Mouse (Mus musculus): ENCODE data around the gene Vmn2r29.
A peak's percentile ranks its signal among the peaks of the same experiment; 100 is the strongest.
"Not testable (repeated sequence)": the region's sequence is repeated elsewhere in the genome, so short reads cannot be mapped to it uniquely, and the experiment has no call there.

The Vmn2r29 gene

DNA sequence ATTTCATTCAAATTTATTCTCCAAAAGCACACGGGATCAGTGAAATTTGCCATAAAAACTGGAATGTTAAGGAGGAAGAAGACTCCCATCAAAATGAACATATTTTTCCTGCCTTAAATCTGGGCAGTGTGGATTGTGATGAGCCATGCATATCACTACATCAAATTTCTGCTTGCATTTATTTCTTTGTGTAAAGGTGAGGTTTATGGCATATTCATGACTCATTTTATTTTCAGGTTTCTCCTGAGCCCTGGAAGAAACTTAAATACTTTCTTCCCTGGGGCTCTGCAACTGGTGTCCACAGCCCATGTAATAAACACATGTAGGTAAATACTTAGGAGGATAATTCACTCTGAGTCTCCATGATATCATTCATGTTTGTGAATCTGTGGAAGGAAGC, at the start of gene Vmn2r29:
Gene Vmn2r29 (minus strand): TSS at position 101 of the 400 bp plus-strand sequence.
- not testable (repeated sequence) for DNase-seq

DNA sequence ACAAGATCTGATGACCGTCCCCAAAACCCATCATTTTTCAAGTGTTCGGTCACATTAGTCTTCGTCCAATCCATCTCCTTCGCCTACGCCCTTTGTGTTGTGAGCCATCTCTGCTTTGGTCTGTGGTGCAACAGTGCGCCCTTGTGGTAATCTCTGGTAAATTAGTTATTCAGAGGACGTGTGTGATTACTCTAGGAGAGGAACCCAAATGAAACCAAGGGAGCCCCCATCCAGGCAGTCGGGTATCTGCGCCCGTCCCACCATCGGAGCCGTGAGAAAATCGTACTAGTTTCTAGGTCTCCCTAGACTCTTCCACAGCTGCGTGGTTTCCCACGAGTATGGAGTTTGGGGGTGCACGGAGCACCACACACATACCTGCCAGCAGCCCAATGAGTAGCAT, 48.5 kb upstream of the Vmn2r29 start:
- DNase-seq = peak; percentile 69

DNA sequence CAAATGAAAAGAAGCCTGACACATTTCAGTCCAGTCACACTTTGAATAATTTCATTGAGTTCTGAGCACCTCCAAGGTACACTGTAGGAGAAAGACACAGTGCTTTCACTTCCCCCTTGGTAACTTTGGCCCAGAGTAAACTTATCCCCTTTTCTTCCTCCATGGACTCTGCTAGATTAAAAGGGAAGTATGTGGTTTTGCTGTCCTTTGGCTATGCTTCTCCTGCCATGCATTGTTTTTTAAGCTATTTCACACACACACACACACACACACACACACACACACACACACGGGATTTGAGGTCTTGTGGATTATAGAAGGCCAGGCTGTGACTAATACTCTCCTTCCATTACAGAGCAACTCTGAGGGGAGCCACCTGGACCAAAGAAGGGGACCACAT, 34.3 kb upstream of the Vmn2r29 start:
- no peak for DNase-seq

DNA sequence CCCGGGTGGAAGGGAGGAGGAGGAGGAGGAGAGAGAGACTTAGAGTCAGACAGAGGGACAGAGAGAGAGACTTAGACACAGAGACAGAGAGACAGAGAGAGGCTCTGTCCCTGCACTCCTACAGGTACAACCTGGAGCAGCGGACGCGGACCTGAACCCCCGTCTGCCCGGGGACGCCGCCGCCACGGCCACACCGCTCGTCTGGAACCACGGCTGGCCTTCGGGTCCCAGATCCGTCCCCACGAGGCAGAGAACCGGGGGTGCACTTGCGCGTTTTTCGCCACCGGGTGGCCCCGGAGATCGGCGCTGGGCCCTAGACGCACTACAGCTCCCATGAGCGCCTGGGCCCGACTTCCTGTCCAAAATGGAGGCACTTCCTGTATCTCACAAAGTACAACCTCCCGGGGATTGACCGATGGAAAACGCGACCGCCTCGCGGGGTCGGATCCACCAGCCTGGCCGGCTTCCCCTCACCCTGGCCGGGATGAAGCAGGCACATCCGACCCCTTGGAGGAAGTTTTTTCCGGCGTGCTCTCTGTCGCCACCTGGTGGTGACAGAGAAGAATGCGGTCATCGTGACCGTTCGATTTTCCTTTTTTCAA, 30.9 kb upstream of the Vmn2r29 start, which contains the start of gene Gm45844:
Gene Gm45844 (minus strand): TSS at position 324 of the 602 bp plus-strand sequence.
- DNase-seq = peak; percentile 92

DNA sequence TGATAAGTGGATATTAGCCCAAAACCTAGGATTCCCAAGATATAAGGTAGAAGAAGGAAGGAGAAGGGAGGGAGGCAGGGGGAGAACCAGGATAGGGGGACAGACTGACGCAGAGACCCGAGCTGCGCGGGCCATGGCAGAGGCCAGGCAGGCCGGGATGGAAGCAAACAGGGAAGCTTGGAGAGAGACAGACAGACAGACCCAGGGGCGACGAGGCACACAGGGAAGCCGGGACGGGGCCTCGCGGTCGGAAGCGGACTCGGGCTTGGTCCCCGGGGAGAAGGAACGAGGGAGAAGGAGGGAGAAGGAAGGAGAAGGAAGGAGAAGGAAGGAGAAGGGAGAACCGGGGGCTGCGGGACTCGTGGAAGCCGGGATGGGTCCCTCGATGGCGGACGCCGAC, 30.4 kb upstream of the Vmn2r29 start:
- peak; percentile 28 for DNase-seq

DNA sequence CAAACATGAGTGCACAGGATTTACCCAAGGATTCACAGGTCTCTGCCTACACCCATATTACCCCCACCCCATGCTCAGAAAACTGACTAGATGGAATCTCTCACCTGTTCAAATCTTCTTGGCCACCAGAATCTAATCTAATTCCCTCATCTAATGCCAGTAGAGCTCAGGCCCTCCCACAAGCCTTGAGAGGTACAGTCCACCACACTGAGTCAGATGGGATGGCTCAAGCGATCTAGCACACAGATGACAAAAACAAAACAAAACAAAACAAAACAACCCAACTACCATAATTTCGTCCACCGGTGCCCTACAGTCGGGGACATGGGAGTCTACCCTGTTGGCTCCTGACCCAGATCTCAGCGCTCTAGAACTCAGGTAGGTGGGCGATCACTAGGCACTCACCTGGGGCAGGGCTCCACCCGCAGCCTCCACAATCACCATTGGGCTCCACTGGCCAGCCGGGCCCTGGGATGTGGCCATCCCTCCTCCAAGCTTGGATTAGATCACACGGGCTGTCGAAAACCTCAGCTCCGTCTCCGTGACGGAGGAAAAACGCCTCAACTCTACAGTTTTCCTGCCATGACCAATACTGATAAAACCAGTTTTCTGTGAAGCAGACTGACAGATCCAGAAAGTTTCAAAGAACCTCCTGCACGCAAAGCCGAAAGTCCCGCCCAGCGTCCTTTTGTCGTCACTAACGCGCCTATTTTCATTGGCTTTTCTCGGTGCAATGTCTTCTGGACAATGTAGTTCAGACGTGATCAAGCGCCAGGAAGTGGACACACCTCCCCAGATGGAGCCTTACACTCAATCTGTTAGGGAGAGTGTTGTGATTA, 37.6 kb downstream of the Vmn2r29 start, which contains the start of gene Zfp772:
Gene Zfp772 (minus strand): TSS at position 686 of the 839 bp plus-strand sequence.
- peak; percentile 61 for DNase-seq

DNA sequence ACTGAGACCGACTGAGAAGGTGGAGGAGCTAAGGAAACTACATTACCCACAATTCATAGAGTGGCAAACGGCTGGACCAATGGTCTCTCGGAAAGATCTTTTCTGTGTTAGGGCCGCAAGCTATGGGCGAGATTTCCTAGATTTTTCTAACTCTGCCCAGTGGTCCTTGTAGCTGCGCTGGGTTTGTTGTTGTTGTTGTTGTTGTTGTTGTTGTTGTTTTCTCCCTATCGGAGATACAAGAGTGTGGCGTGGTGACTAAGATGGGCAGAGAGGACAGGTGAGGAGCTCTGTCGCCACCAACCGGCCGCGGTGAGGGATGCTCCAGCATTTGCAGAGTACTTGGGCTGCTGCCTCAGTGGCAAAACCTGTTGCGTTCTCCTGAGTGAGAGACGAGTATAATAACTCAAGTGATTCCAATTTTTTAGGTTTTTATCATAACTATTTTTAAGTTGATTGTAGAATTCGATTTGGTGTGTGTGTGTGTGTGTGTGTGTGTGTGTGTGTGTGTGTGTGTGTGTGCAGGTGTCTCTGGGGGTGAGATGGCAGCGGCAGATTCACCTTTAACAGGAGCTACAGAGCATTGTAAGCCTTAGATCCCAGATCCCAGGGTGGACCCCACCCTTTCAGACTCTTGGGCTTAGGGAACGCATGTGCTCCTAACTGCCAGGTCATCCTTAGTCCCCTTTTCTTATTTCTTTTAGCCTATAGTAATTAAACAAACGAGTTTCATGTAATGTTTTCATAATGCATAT, 58.8 kb downstream of the Vmn2r29 start:
- peak; percentile 75 for DNase-seq

DNA sequence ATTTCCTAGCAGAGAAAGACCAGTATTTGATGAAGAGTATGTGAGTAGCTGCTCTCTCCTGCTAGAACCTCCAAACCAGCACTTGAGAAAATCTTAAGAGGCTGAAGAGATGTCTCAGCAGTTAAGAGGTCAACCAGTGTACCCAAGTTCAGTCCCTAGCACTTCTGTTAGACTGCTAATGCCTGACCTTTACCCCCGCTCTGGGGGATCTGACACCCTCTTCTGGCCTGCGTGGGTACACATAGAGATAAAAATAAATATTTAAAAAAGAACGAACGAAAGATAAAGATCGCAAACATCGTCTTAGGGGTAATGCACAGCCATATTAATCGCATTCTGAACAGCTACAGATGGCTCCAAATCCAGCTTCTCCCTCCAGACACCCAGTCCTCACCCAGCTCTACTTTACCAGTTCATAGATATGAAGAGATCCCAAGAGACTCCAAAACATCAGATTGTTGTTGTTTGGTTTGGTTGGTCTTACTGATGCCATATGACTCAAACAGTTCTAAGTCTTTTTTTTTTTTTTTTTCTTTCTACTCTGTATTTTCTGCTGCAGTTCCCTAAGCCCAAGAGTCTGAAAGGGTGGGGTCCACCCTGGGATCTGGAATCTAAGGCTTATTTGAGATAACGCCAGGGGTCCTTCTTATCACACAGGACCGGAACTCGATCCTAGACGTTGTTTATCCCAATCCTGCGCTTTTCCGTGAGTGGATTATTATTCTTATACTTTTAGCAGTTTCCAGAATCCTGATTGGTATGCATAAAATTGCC, 59.5 kb downstream of the Vmn2r29 start:
- no peak for DNase-seq

DNA sequence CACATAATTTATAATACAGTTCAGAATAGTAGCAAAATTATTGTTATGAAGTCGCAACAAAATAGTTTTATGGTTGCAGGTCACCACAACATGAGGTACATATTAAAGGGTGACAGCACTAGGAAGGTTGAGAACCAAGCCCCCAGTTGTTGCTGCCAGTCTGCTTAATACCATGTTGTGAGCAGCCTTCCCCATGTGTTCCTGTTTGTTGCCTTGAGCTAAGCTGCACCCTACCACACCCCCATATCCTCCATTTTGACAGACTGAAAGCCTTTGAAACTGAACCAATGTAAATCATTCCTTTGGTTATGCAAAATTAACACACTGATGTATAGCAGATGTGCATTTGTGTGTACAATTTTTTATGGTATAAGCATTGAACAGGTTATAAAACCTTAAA, 61.2 kb downstream of the Vmn2r29 start:
- no peak for DNase-seq

Measured in lung, postnatal 10 days (tissue).